Mouse (Mus musculus) kidney, adult 8-10 months (tissue): ENCODE data around the gene Gm47959.
A peak's percentile ranks its signal among the peaks of the same experiment; 100 is the strongest.
"Not testable (repeated sequence)": the region's sequence is repeated elsewhere in the genome, so short reads cannot be mapped to it uniquely, and the experiment has no call there.

Experiments
- DNase-seq, 2 experiments: peaks; one replicate each; pipeline ENCODE4 v3.0.0; 2022

Gene Gm47959

GRCm38 (mm10) chr1:83000306-83000705 is at the start of gene Gm47959:
Gene Gm47959 (plus strand): TSS chr1:83000548.
- not testable (repeated sequence) for DNase-seq

- not testable (repeated sequence) for DNase-seq
Observed at GRCm38 (mm10) chr1:82955913-82956312, 44.4 kb upstream of the Gm47959 start, which contains the start of gene Gm7544. Gene Gm7544 (minus strand): TSS chr1:82956013.

- DNase-seq = no peak
Observed at GRCm38 (mm10) chr1:82959870-82960385, 40.4 kb upstream of the Gm47959 start, which contains the start of gene Gm47955. Gene Gm47955 (plus strand): TSS chr1:82960286.

- DNase-seq = no peak
Observed at GRCm38 (mm10) chr1:82966413-82966812, 33.9 kb upstream of the Gm47959 start.

- peak; percentile 9 to 10 for DNase-seq
Observed at GRCm38 (mm10) chr1:82972046-82972445, 28.3 kb upstream of the Gm47959 start.

- DNase-seq = peak in 1 of 2 experiments; percentile 15
Observed at GRCm38 (mm10) chr1:82973244-82973643, 27.1 kb upstream of the Gm47959 start.

- DNase-seq = no peak
Observed at GRCm38 (mm10) chr1:82973901-82974300, 26.4 kb upstream of the Gm47959 start.

GRCm38 (mm10) chr1:82974342-82974741 is 26.0 kb upstream of the Gm47959 start:
- no peak for DNase-seq

- peak in 1 of 2 experiments; percentile 13 for DNase-seq
Observed at GRCm38 (mm10) chr1:82975750-82976149, 24.6 kb upstream of the Gm47959 start.

- no peak for DNase-seq
Observed at GRCm38 (mm10) chr1:82977840-82978239, 22.5 kb upstream of the Gm47959 start.

- no peak for DNase-seq
Observed at GRCm38 (mm10) chr1:82986738-82987137, 13.6 kb upstream of the Gm47959 start.

GRCm38 (mm10) chr1:82987530-82988198 is 12.7 kb upstream of the Gm47959 start:
- DNase-seq = peak; percentile 46 to 54

GRCm38 (mm10) chr1:82991062-82991461 is 9.3 kb upstream of the Gm47959 start:
- DNase-seq = peak; percentile 35 to 45

- peak in 1 of 2 experiments; percentile 10 for DNase-seq
Observed at GRCm38 (mm10) chr1:82991596-82991995, 8.8 kb upstream of the Gm47959 start.

- peak; percentile 73 to 84 for DNase-seq
Observed at GRCm38 (mm10) chr1:82992093-82992492, 8.3 kb upstream of the Gm47959 start.

- no peak for DNase-seq
Observed at GRCm38 (mm10) chr1:82993947-82994346, 6.4 kb upstream of the Gm47959 start.

GRCm38 (mm10) chr1:83006218-83007179 is 6.2 kb downstream of the Gm47959 start:
- no peak for DNase-seq

- no peak for DNase-seq
Observed at GRCm38 (mm10) chr1:83007471-83007870, 7.1 kb downstream of the Gm47959 start.

- no peak for DNase-seq
Observed at GRCm38 (mm10) chr1:83014477-83014876, 14.1 kb downstream of the Gm47959 start.

- peak in 1 of 2 experiments; percentile 29 for DNase-seq
Observed at GRCm38 (mm10) chr1:83015329-83015879, 15.1 kb downstream of the Gm47959 start.

GRCm38 (mm10) chr1:83016556-83016955 is 16.2 kb downstream of the Gm47959 start:
- DNase-seq = peak; percentile 13 to 27

GRCm38 (mm10) chr1:83031950-83032349 is 31.6 kb downstream of the Gm47959 start:
- peak in 1 of 2 experiments; percentile 6 for DNase-seq

- DNase-seq = no peak
Observed at GRCm38 (mm10) chr1:83032508-83032907, 32.2 kb downstream of the Gm47959 start.
